Mouse (Mus musculus) forebrain, embryonic 12.5 days (tissue): ENCODE results near the gene Nid2. TPM values are rescaled to one million over a fixed set of nuclear protein-coding genes. Genes with fewer than 3 reads are reported as not detected.

Experiments
- ATAC-seq: fragments of 200-750 bp; cut with Nextera tagmentation; 2 replicates; pipeline ENCODE4 v1.8.0; 2017; ENCODE audit warnings: moderate TSS enrichment; ENCODE audit not compliant: low FRiP score
- H3K27ac ChIP-seq: fragments of 300-500 bp; sonication (generic); 2 replicates; pipeline ENCODE4 v1.5.1; 2016; ENCODE audit warnings: mild to moderate bottlenecking
- H3K27me3 ChIP-seq: fragments of 300-500 bp; sonication (generic); 2 replicates; pipeline ENCODE4 v1.6.1; 2016; ENCODE audit warnings: mild to moderate bottlenecking
- H3K36me3 ChIP-seq: fragments of 300-500 bp; sonication (generic); replicated peaks from 2 replicates; pipeline ENCODE4 v1.6.1; 2016; ENCODE audit warnings: mild to moderate bottlenecking
- H3K4me1 ChIP-seq: fragments of 300-500 bp; sonication (generic); 2 replicates; pipeline ENCODE4 v1.6.1; 2016
- H3K4me2 ChIP-seq: fragments of 300-500 bp; sonication (generic); 2 replicates; pipeline ENCODE4 v1.6.1; 2016; ENCODE audit warnings: mild to moderate bottlenecking, moderate library complexity
- H3K4me3 ChIP-seq: fragments of 300-500 bp; sonication (generic); replicated peaks from 2 replicates; pipeline ENCODE4 v1.5.1; 2016; ENCODE audit warnings: mild to moderate bottlenecking
- H3K9ac ChIP-seq: fragments of 300-500 bp; sonication (generic); 2 replicates; pipeline ENCODE4 v1.6.1; 2016; ENCODE audit warnings: mild to moderate bottlenecking
- H3K9me3 ChIP-seq: fragments of 300-500 bp; sonication (generic); 2 replicates; pipeline ENCODE4 v1.6.1; 2016
- WGBS: fragments of 180-500 bp; shearing (Covaris S2); methylation state at CpG from one replicate; pipeline ENCODE4 v1.1.7; 2016; 5-methylcytosine and 5-hydroxymethylcytosine counted together
- polyA plus RNA-seq: library from polyadenylated mRNA; unstranded; fragments of >200 nt; fragmentation: Nextera tagmentation; extraction: Ambion mirVana; gene quantifications from 2 replicates; pipeline ENCODE4 v1.2.1, GENCODE M21; 2016

Nid2 gene
- polyA plus RNA-seq, 1 experiment from 2014 or later = 39.4 TPM

GRCm38 (mm10) chr14:19839600-19840332, 88.7 kb downstream of the Nid2 start:
- 26% methylated on average over 15 of the region's 15 CpGs for WGBS
- Histone ChIP-seq H3K27me3 (no peaks in the 10 kb centered on the region), H3K4me2 (peak overlapping the region; percentile 49), H3K4me1 (0 out of 2 replicates have a peak, but pooled peaks cover 5% of the 10 kb centered on the region), H3K4me3 (peak overlapping the region; percentile 19; the same call in 1 of the 2 replicates), H3K9me3 (no peaks in the 10 kb centered on the region), H3K36me3 (no peaks in the 10 kb centered on the region), H3K27ac (no peak overlapping the region), H3K9ac (peak overlapping the region; percentile 33; the same call in 1 of the 2 replicates)
- peak; percentile 75 for ATAC-seq

DNA sequence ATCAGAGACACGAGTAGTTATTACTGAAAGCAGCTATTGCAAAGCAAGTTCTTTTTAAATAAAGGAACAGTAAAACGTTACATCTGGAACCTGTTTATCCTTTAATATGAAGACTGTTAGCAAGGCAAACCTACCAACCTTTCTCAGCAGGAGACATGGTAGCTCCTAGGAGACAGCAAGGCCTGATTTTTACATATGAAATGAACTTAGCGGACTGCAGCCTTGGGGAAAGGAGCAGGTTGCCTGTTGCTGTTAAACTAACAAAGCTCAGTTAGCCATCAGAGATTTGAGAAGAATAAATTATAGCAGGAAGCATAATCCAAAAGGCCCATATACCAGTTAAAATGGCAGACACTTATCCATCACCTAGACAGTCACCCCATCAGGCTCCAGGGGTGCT, 102.4 kb downstream of the Nid2 start:
- H3K36me3 ChIP-seq = no peaks in the 10 kb centered on the region
- H3K27me3 ChIP-seq = no peaks in the 10 kb centered on the region
- no peaks in the 10 kb centered on the region for H3K4me1 ChIP-seq
- no peak for ATAC-seq
- H3K27ac ChIP-seq = no peak overlapping the region
- H3K9ac ChIP-seq = no peak overlapping the region
- 57% methylated on average over 3 of the region's 3 CpGs for WGBS
- no peak overlapping the region for H3K4me2 ChIP-seq
- H3K9me3 ChIP-seq = no peaks in the 10 kb centered on the region
- no peak overlapping the region for H3K4me3 ChIP-seq

GRCm38 (mm10) chr14:19858279-19858678, 107.2 kb downstream of the Nid2 start:
- Histone ChIP-seq H3K27me3 (no peaks in the 10 kb centered on the region), H3K9me3 (no peaks in the 10 kb centered on the region), H3K27ac (no peak overlapping the region), H3K9ac (no peak overlapping the region), H3K4me3 (no peak overlapping the region), H3K36me3 (no peaks in the 10 kb centered on the region), H3K4me2 (no peak overlapping the region), H3K4me1 (no peaks in the 10 kb centered on the region)
- 0 out of 2 replicates have a peak, but pooled peaks have one; percentile 30 for ATAC-seq
- WGBS = 71% methylated on average over 2 of the region's 2 CpGs

DNA sequence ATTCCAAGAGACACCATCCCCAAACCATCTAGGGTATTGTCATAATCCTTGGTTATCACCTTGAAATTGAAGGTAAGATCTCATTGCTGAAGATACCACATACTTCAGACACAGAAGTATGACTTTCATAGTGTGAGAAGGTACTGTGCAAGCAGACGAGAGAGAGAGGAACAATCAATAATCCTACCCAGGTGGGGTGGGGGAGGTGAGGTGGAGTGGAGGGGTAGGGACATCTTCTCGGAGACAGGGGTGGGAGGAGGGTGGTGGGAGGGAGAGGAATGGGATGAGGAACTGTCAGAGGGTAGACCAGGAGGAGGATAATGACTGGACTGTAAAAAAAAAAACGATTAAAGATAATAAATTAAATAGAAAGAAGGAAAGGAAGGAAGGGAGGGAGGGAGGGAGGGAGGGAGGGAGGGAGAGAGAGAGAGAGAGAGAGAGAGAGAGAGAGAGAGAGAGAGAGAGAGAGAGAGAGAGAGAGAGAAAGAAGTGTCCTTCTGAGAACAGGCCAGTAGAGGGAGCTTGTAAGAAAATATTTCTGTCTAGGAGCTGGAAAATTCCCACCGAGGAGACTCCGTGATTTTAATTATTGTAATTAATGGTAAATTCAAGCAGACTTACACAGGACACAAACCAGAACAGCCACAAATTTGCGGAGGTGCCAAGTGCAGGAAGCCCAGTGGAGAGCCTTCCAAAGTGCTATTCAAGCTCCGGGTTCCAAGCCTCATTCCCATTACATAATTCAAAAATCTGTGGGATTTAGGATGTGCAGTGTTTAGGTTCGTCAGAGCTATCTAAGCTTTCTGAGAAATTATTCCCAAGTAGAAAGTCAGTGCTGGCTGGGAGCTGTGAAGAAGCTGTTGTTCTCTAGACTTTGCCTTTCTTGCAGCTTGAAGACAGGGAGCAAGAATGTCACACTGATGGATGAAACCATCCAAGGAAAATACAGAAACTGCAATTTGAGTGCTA, 108.0 kb downstream of the Nid2 start:
- H3K4me2 ChIP-seq = no peak overlapping the region
- 49% methylated on average over 8 of the region's 8 CpGs for WGBS
- no peaks in the 10 kb centered on the region for H3K9me3 ChIP-seq
- no peaks in the 10 kb centered on the region for H3K4me1 ChIP-seq
- ATAC-seq = no peak
- no peak overlapping the region for H3K4me3 ChIP-seq
- no peaks in the 10 kb centered on the region for H3K27me3 ChIP-seq
- no peak overlapping the region for H3K9ac ChIP-seq
- H3K27ac ChIP-seq = no peak overlapping the region
- H3K36me3 ChIP-seq = no peaks in the 10 kb centered on the region

GRCm38 (mm10) chr14:19860281-19860680, 109.2 kb downstream of the Nid2 start:
- H3K4me1 ChIP-seq = no peaks in the 10 kb centered on the region
- no peaks in the 10 kb centered on the region for H3K36me3 ChIP-seq
- no peaks in the 10 kb centered on the region for H3K9me3 ChIP-seq
- no peak overlapping the region for H3K4me3 ChIP-seq
- H3K27me3 ChIP-seq = no peaks in the 10 kb centered on the region
- H3K27ac ChIP-seq = no peak overlapping the region
- H3K4me2 ChIP-seq = no peak overlapping the region
- ATAC-seq = no peak
- no peak overlapping the region for H3K9ac ChIP-seq
- WGBS = 92% methylated on average over 4 of the region's 4 CpGs

Other genes with a start within 250 kb of the Nid2 start
- gene Gm2244, start 201.3 kb upstream of the Nid2 start, polyA plus RNA-seq = not detected in 2 replicates
- 2.6 and 3.4 TPM in 2 replicates for gene Gm2237, start 166.1 kb upstream of the Nid2 start, polyA plus RNA-seq
- not detected in 2 replicates for gene Gm5458, start 148.7 kb upstream of the Nid2 start, polyA plus RNA-seq
- gene Rtraf, start 72.6 kb downstream of the Nid2 start, polyA plus RNA-seq = 256 and 277 TPM in 2 replicates
- 187 and 202 TPM in 2 replicates for gene Gng2, start 226.4 kb downstream of the Nid2 start, polyA plus RNA-seq